Mouse (Mus musculus) embryonic facial prominence, embryonic 10.5 days (tissue): Measurements from ENCODE around the gene Cyp2w1. TPM values are rescaled to one million over a fixed set of nuclear protein-coding genes. Genes with fewer than 3 reads are reported as not detected.

Experiments
- DNase-seq: peaks from one replicate; pipeline ENCODE4 v3.0.0-alpha.2; 2017; ENCODE audit warnings: low spot score
- H3K27ac ChIP-seq: fragments of 300-500 bp; sonication (generic); replicated peaks from 2 replicates; pipeline ENCODE4 v1.5.1; 2016; ENCODE audit warnings: mild to moderate bottlenecking
- H3K27me3 ChIP-seq: fragments of 300-500 bp; sonication (generic); replicated peaks from 2 replicates; pipeline ENCODE4 v1.6.1; 2016; ENCODE audit warnings: low read depth, mild to moderate bottlenecking; ENCODE audit not compliant: poor library complexity, severe bottlenecking
- H3K36me3 ChIP-seq: fragments of 300-500 bp; sonication (generic); replicated peaks from 2 replicates; pipeline ENCODE4 v1.6.1; 2016; ENCODE audit warnings: mild to moderate bottlenecking, moderate library complexity
- H3K4me1 ChIP-seq: fragments of 300-500 bp; sonication (generic); 2 replicates; pipeline ENCODE4 v1.6.1; 2016
- H3K4me3 ChIP-seq: fragments of 300-500 bp; sonication (generic); 2 replicates; pipeline ENCODE4 v1.5.1; 2016; ENCODE audit warnings: mild to moderate bottlenecking, moderate library complexity
- H3K9me3 ChIP-seq: fragments of 300-500 bp; sonication (generic); 2 replicates; pipeline ENCODE4 v1.6.1; 2016; ENCODE audit warnings: mild to moderate bottlenecking
- WGBS: fragments of 180-500 bp; shearing (Covaris S2); methylation state at CpG from one replicate; pipeline ENCODE4 v1.1.7; 2016; 5-methylcytosine and 5-hydroxymethylcytosine counted together
- polyA plus RNA-seq: library from polyadenylated mRNA; unstranded; fragments of >200 nt; fragmentation: Nextera tagmentation; extraction: Ambion mirVana; gene quantifications from 2 replicates; pipeline ENCODE4 v1.2.1, GENCODE M21; 2016

Gene Cyp2w1
- polyA plus RNA-seq, 1 experiment from 2014 or later, result not detected

DNA sequence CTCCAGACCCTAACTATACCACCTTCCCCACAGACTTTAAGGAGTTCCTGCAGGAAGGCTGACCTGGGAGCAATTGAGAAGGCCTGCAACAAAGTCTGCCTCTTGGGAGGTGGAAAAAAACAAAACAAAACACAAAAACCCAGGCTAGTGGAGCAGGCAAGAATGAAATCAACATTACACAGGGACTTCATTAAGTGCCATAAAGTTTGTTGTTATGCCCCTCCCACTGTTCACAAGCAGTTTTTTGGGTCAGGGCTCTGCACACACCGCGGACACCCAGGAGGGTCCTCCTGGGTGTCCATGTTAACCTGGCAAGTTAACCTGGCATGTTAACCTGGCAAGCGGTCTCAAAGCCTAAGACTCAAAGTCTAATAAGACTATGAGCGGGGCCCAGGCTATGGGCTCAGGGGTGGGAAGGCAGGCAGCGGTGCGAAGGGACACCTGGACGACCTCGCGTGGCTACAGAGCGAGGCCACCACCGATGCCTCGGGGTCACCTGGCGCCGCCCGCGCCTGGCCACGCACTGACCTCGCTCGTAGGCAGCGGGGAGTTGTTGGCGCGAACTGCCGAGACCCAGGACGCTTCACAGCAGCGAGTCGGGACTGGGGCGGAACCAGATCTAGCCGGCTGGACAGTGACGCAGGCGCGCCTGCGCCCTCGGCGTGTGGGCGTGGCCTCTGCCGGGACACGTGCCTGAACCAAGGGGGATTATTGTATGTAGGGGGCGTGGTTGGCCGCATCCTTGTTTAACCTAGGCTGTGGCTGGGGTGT lies 19.4 kb downstream of the Cyp2w1 start:
- peak; percentile 96 for DNase-seq
- 2% methylated on average over 39 of the region's 39 CpGs for WGBS
- Histone ChIP-seq H3K36me3 (no peaks in the 10 kb centered on the region), H3K4me3 (peak overlapping the region; percentile 71), H3K27ac (peak overlapping the region; percentile 95), H3K27me3 (no peaks in the 10 kb centered on the region), H3K9me3 (no peaks in the 10 kb centered on the region), H3K4me1 (peaks cover 46% of the 10 kb centered on the region)

DNA sequence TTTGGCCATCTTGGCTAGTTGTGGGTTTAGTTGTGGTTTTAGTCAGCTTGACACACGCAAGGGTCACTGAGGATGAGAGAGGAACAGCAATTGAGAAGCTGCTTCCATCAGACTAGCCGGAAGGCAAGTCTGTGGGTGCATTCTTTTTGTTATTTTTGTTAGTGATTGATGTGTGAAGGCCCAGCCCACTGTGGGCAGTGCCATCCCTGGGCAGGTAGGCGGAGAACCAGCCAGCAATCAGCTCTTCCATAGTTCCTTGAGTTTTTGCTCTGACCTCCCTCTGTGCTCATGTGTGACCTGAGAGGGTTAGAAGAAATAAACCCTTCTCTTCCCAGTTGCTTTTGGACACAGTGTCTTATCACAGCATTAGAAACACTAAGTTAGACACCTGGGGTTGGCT lies 20.7 kb downstream of the Cyp2w1 start:
- no peaks in the 10 kb centered on the region for H3K9me3 ChIP-seq
- WGBS, result 81% methylated on average over 3 of the region's 3 CpGs
- no peak overlapping the region for H3K4me3 ChIP-seq
- no peaks in the 10 kb centered on the region for H3K36me3 ChIP-seq
- DNase-seq, result no peak
- H3K4me1 ChIP-seq, result peaks cover 57% of the 10 kb centered on the region
- no peaks in the 10 kb centered on the region for H3K27me3 ChIP-seq
- no peak overlapping the region for H3K27ac ChIP-seq

DNA sequence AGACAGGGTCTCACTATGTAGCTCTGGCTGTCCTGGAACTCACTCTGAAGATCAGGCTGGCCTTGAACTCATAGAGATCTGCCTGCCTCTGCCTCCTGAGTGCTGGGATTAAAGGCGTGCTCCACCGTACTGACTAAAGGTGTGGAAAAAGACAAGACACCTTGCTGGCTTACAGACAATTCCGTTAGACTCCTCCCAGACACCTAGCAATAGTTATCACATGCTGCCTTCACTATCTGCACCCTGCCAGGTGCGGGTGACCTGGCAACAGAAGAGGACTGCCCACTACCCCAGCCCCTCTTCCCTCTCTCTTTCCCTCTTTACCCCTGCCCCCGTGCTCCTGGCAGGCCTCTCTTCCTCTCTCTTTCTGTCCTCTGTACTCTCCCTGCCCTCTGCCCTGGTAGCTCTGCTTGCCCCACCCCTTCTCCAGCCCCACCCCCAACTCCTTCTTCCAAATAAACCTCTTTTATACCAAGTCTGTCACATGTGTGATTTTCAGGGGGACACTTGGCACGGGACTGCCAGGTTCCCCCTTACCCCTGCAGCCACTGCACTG lies 21.6 kb downstream of the Cyp2w1 start:
- WGBS, result 86% methylated on average over 6 of the region's 6 CpGs
- no peaks in the 10 kb centered on the region for H3K27me3 ChIP-seq

DNA sequence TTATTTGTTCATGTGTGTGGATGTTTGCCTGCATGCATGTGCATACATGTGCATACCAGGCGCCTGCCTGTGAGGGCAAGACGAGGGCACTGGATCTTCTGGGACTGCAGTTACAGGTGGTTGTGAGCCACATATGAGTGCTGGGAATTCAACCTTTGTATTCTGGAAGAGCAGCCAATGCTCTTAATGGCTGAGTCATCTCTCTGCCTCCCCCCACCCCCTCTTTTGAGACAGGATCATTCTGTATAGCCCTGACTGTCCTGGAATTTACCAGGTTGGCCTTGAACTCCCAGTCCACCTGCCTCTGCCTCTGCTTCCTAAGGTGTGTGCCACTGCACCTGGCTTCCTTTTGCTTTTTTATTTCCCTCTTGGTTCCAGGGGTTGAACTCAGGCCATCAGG lies 22.4 kb downstream of the Cyp2w1 start:
- H3K27me3 ChIP-seq, result no peaks in the 10 kb centered on the region
- H3K9me3 ChIP-seq, result no peaks in the 10 kb centered on the region
- peaks cover 65% of the 10 kb centered on the region for H3K4me1 ChIP-seq
- no peak overlapping the region for H3K27ac ChIP-seq
- 85% methylated on average over 2 of the region's 2 CpGs for WGBS
- H3K36me3 ChIP-seq, result no peaks in the 10 kb centered on the region
- DNase-seq, result no peak
- H3K4me3 ChIP-seq, result no peak overlapping the region

More for the DNA sequence above, 21.6 kb downstream of the Cyp2w1 start:
- Histone ChIP-seq H3K9me3 (no peaks in the 10 kb centered on the region), H3K4me3 (no peak overlapping the region), H3K4me1 (peaks cover 61% of the 10 kb centered on the region), H3K27ac (no peak overlapping the region), H3K36me3 (no peaks in the 10 kb centered on the region)
- DNase-seq, result no peak

DNA sequence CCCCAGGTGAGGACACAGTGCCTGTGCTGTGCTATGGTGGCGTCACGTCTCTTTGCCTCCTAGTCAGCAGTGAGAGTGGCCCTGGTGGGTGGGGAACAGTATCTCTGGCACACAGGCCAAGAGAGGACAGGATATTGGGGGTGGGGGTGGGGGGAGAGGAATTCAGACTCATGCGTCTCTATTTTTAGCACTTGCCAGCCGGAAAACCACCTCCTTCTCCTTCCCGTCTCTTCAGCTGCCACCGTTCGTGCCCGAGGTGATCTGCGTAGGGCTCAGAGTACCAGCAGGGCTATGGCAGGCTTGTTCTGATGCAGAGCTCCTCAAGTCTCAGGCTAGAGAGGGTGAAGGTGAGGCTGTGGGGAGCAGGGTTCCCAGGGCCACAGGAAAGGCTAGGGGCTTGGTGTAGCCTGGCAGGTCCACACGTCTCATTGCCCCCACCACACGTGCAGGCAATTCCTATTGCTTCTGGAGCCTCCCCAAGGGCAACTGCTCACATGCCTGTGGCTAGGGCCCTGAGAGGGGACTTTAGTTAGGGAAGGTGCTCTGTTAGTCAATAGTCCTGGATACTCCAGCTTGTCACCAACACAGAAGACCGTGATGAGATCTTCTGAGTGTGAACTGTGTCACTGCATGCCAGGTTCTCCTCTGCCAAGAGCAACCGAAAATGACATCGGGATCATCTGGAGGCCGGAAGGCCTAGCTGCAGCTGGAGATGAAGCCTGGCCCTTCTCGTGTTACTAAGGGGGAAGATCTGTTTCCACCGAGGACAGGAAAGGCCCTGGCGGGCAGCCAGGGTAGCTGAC lies 25.3 kb downstream of the Cyp2w1 start, which contains the start of gene Gpr146:
Gpr146 (plus strand) TSS at position 230 of the 803 bp plus-strand sequence.
- H3K36me3 ChIP-seq, result no peaks in the 10 kb centered on the region
- 70% methylated on average over 18 of the region's 18 CpGs for WGBS
- H3K4me1 ChIP-seq, result peaks cover 59% of the 10 kb centered on the region
- no peaks in the 10 kb centered on the region for H3K9me3 ChIP-seq
- no peak for DNase-seq
- H3K27ac ChIP-seq, result peak within 1 kb of the TSS; percentile 78
- peaks cover 5% of the 10 kb centered on the region; the same call in 1 of the 2 replicates for H3K27me3 ChIP-seq
- peak within 1 kb of the TSS; percentile 5; the same call in 1 of the 2 replicates for H3K4me3 ChIP-seq

DNA sequence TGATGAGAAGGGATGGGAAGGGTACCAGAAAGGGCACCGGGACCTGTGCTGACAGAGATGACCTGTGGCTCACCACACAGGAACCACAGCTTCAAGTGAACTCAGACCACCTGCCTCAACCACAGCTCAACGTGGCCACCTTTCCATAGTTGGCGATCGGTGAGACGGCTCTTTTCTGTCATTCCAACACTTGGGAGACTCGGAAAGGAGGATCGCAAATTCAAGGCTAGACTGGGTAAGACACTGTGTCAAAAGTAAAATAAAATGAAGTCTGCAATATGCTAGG lies 25.8 kb downstream of the Cyp2w1 start:
- 91% methylated on average over 7 of the region's 7 CpGs for WGBS
- Histone ChIP-seq H3K36me3 (no peaks in the 10 kb centered on the region), H3K27ac (peak overlapping the region; percentile 78), H3K9me3 (no peaks in the 10 kb centered on the region), H3K4me3 (peak overlapping the region; percentile 3; the same call in 1 of the 2 replicates), H3K27me3 (peaks cover 5% of the 10 kb centered on the region; the same call in 1 of the 2 replicates), H3K4me1 (peaks cover 59% of the 10 kb centered on the region)
- no peak for DNase-seq

DNA sequence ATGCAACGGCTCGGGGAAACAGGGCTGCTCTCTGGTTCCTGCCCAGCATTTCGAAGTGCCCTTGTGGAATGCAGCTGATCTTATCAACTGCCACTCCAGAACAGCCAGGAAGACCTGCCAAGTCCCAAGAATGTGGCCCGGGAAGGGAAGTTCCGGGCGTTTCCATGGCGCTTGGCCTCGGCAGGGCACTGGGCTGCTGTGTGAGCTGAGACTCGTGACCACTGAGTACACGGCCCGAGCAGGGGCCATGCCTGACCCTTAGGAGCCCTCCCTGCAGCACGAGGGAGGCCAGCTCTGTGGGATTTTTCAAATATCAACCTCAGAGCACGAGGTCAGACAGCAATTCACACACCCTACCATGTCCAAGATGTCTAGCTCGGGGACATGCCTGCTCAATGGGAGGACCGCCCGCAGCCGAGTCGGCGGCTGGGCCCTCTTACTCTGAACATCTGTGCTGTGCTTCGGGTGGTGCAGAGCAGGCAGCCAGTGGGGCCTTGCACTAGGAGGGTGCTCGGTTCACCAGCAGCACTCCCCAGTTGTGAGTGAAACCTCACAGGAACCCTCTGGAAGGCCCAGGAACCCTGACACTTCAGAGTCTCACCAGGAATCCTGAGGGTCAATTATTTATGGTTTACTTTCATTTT lies 26.7 kb downstream of the Cyp2w1 start:
- no peaks in the 10 kb centered on the region for H3K36me3 ChIP-seq
- 53% methylated on average over 21 of the region's 21 CpGs for WGBS
- no peak overlapping the region for H3K4me3 ChIP-seq
- peaks cover 5% of the 10 kb centered on the region; the same call in 1 of the 2 replicates for H3K27me3 ChIP-seq
- H3K9me3 ChIP-seq, result no peaks in the 10 kb centered on the region
- H3K27ac ChIP-seq, result peak overlapping the region; percentile 83
- peaks cover 59% of the 10 kb centered on the region for H3K4me1 ChIP-seq
- peak; percentile 59 for DNase-seq

DNA sequence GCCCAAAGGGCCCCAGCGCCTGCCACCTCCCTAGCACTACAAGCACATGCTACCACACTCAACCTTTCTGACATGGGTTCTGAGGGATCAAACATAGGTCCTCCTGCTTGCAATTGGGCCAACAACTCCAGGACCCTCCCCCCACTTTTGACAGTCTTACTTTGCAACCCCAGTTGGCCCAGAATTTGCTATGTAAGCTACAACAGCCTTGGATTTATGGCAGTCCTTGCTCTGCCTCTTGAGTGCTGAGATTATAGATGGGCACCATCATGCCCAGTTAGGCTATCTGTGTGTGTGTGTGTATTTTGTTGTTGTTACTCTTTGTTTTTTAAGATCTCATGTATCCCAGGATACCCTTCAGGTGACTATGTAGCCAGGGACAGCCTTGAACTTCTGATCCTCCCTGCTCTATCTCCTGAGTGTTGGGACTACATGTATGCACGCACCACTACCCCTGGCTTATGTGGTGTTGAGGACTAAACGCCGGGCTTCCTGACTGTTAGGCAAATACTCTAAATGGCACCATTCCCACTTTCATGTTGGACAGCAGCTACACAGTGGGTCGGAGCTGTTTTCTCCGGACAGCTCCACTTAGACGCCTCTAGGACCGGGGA lies 27.5 kb downstream of the Cyp2w1 start:
- Histone ChIP-seq H3K36me3 (no peaks in the 10 kb centered on the region), H3K4me3 (peak overlapping the region; percentile 83), H3K9me3 (no peaks in the 10 kb centered on the region), H3K27ac (peak overlapping the region; percentile 83), H3K27me3 (peaks cover 5% of the 10 kb centered on the region; the same call in 1 of the 2 replicates), H3K4me1 (peaks cover 62% of the 10 kb centered on the region)
- 27% methylated on average over 8 of the region's 8 CpGs for WGBS
- DNase-seq, result no peak

DNA sequence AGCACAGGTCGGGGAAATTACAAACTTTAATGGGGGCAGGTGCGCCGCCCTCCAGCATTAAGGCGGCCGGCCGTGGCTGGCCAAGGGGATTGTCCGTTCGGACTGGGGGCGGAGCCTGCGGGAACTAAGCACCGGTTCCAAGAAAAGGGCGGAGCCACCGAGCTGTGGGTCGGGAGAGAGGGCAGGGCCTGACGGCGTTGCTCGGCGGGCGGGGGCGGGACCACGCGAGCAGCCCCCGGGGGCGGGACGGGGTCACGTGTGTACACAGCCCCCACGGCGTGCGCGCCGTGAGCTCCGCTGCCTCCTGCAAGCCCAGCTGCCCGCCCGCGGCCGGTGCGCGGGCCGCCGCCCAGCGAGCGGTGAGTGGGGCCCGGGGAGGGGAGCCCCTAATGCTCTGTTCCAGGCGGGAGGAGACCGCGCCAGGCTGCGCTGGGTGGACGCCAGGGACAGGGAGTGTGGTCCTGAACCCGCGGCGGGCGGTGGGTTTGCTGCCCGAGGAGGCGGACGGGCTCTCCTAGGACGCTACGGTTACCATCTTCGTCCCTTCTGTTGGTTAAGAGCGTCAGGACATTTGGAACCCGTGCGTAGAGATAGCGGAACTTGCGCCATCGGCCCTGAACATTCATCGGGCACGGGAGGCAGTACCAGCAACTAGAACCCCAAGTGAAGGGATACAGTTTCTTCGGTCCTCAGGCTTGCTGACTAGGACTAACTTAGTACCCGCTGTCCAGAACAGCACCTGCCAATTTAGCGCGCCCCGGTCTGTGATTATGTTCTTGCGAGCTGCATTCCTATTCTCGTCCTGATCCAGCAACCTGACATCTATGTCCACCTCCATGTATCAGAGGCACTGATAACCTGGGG lies 28.2 kb downstream of the Cyp2w1 start:
- Histone ChIP-seq H3K27me3 (peaks cover 5% of the 10 kb centered on the region; the same call in 1 of the 2 replicates), H3K4me1 (peaks cover 66% of the 10 kb centered on the region), H3K9me3 (no peaks in the 10 kb centered on the region), H3K36me3 (no peaks in the 10 kb centered on the region), H3K27ac (peak overlapping the region; percentile 83), H3K4me3 (peak overlapping the region; percentile 83)
- WGBS, result 2% methylated on average over 73 of the region's 73 CpGs
- peak; percentile 91 for DNase-seq

DNA sequence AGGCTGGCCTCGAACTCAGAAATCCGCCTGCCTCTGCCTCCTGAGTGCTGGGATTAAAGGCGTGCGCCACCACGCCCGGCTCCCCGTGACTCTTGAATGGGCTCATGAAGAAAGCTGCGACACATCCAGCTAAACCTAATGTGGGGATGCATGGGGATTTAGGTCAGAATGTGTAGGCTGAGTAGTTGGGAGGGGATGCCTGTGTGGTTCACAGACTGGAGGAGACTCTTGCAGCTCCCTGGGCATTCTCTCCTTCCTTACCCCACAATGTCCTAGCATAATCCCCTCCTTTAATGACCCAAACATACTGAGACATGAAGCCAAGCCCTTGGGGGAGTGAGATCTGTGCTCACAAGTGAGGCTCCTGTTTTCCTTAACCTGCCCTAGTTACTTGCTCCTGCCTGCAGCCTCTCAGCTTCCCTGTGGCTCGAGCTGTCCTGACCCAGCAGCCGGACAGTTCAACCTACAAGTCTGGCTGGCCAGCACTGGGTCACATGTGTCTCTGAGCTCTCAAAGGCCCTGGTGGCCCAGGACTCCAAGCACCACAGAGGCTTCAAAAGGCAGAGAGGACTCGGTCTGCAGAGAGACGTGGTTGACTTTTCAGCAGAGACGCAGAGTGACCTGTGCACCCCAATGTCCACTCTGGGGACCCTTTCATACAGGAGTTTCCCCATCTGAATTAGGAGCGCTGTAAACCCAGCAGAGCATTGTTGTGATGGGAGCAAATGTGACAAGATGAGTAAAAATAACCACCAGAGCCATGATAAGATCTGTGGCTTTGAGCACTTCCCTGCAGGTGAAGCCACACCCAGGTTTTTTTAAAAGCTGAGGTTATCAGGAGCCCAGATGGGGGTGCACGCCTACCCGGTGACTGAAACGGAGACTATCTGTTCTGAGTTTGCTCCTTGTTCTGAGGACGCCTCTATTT lies 29.4 kb downstream of the Cyp2w1 start:
- Histone ChIP-seq H3K4me3 (peak overlapping the region; percentile 31; the same call in 1 of the 2 replicates), H3K27me3 (peaks cover 5% of the 10 kb centered on the region; the same call in 1 of the 2 replicates), H3K27ac (peak overlapping the region; percentile 57; the same call in 1 of the 2 replicates), H3K36me3 (no peaks in the 10 kb centered on the region), H3K9me3 (no peaks in the 10 kb centered on the region), H3K4me1 (peaks cover 66% of the 10 kb centered on the region)
- no peak for DNase-seq
- 82% methylated on average over 18 of the region's 18 CpGs for WGBS
